Mouse (Mus musculus): ENCODE measurements around the gene Rngtt. TPM values are rescaled to one million over a fixed set of nuclear protein-coding genes. Genes with fewer than 3 reads are reported as not detected.

The Rngtt gene
- polyA plus RNA-seq, 1 experiment = 3.4 TPM

- H3K4me3 ChIP-seq (ENCODE audit: insufficient read depth, low read depth, low read length) = no peak overlapping the region
- 97% methylated on average over 3 of the region's 3 CpGs for WGBS
- H3K27me3 ChIP-seq (replicated peaks; ENCODE audit: control insufficient read depth, insufficient read depth, low read length) = no peaks in the 10 kb centered on the region
- no peaks in the 10 kb centered on the region for H3K4me1 ChIP-seq (ENCODE audit: control insufficient read depth, insufficient read depth, low read length)
- no peak overlapping the region for H3K27ac ChIP-seq (ENCODE audit: insufficient read depth, low read depth, low read length)
- H3K36me3 ChIP-seq (ENCODE audit: control insufficient read depth, insufficient read depth, low read length) = no peaks in the 10 kb centered on the region
- DNase-seq = no peak
- TF ChIP-seq CTCF (conservative IDR thresholded peaks at IDR 0.05; ENCODE audit: insufficient read depth, insufficient read length, low read depth, low read length) (no peak), POLR2A (IDR thresholded peaks at IDR 0.05; ENCODE audit: low read depth, low read length) (no peak)
Measured at GRCm38 (mm10) chr4:33459851-33460250, 149.7 kb downstream of the Rngtt start.

GRCm38 (mm10) chr4:33464432-33464831 is 154.3 kb downstream of the Rngtt start:
- Histone ChIP-seq H3K4me1 (ENCODE audit: control insufficient read depth, insufficient read depth, low read length) (no peaks in the 10 kb centered on the region), H3K27me3 (replicated peaks; ENCODE audit: control insufficient read depth, insufficient read depth, low read length) (no peaks in the 10 kb centered on the region), H3K36me3 (ENCODE audit: control insufficient read depth, insufficient read depth, low read length) (no peaks in the 10 kb centered on the region), H3K4me3 (ENCODE audit: insufficient read depth, low read depth, low read length) (no peak overlapping the region), H3K27ac (ENCODE audit: insufficient read depth, low read depth, low read length) (no peak overlapping the region)
- 89% methylated on average over 1 of the region's 1 CpGs for WGBS
- TF ChIP-seq CTCF (conservative IDR thresholded peaks at IDR 0.05; ENCODE audit: insufficient read depth, insufficient read length, low read depth, low read length) = no peak
- no peak for TF ChIP-seq POLR2A (IDR thresholded peaks at IDR 0.05; ENCODE audit: low read depth, low read length)
- DNase-seq = no peak

- TF ChIP-seq CTCF (conservative IDR thresholded peaks at IDR 0.05; ENCODE audit: insufficient read depth, insufficient read length, low read depth, low read length) (no peak), POLR2A (IDR thresholded peaks at IDR 0.05; ENCODE audit: low read depth, low read length) (no peak)
- Histone ChIP-seq H3K27ac (ENCODE audit: insufficient read depth, low read depth, low read length) (no peak overlapping the region), H3K36me3 (ENCODE audit: control insufficient read depth, insufficient read depth, low read length) (no peaks in the 10 kb centered on the region), H3K27me3 (replicated peaks; ENCODE audit: control insufficient read depth, insufficient read depth, low read length) (no peaks in the 10 kb centered on the region), H3K4me1 (ENCODE audit: control insufficient read depth, insufficient read depth, low read length) (no peaks in the 10 kb centered on the region), H3K4me3 (ENCODE audit: insufficient read depth, low read depth, low read length) (no peak overlapping the region)
- 80% methylated on average over 3 of the region's 3 CpGs for WGBS
- DNase-seq = no peak
Measured at GRCm38 (mm10) chr4:33465871-33466270, 155.8 kb downstream of the Rngtt start.

GRCm38 (mm10) chr4:33466970-33467399 is 156.9 kb downstream of the Rngtt start:
- TF ChIP-seq POLR2A (IDR thresholded peaks at IDR 0.05; ENCODE audit: low read depth, low read length) (no peak), CTCF (conservative IDR thresholded peaks at IDR 0.05; ENCODE audit: insufficient read depth, insufficient read length, low read depth, low read length) (no peak)
- no peak overlapping the region for H3K4me3 ChIP-seq (ENCODE audit: insufficient read depth, low read depth, low read length)
- H3K27me3 ChIP-seq (replicated peaks; ENCODE audit: control insufficient read depth, insufficient read depth, low read length) = no peaks in the 10 kb centered on the region
- no peak overlapping the region for H3K27ac ChIP-seq (ENCODE audit: insufficient read depth, low read depth, low read length)
- WGBS = 73% methylated on average over 2 of the region's 2 CpGs
- H3K4me1 ChIP-seq (ENCODE audit: control insufficient read depth, insufficient read depth, low read length) = no peaks in the 10 kb centered on the region
- no peak for DNase-seq
- no peaks in the 10 kb centered on the region for H3K36me3 ChIP-seq (ENCODE audit: control insufficient read depth, insufficient read depth, low read length)

GRCm38 (mm10) chr4:33467627-33468026 is 157.5 kb downstream of the Rngtt start:
- 68% methylated on average over 1 of the region's 1 CpGs for WGBS
- DNase-seq = no peak
- no peak for TF ChIP-seq CTCF (conservative IDR thresholded peaks at IDR 0.05; ENCODE audit: insufficient read depth, insufficient read length, low read depth, low read length)
- no peak for TF ChIP-seq POLR2A (IDR thresholded peaks at IDR 0.05; ENCODE audit: low read depth, low read length)
- Histone ChIP-seq H3K4me1 (ENCODE audit: control insufficient read depth, insufficient read depth, low read length) (no peaks in the 10 kb centered on the region), H3K4me3 (ENCODE audit: insufficient read depth, low read depth, low read length) (no peak overlapping the region), H3K27ac (ENCODE audit: insufficient read depth, low read depth, low read length) (no peak overlapping the region), H3K27me3 (replicated peaks; ENCODE audit: control insufficient read depth, insufficient read depth, low read length) (no peaks in the 10 kb centered on the region), H3K36me3 (ENCODE audit: control insufficient read depth, insufficient read depth, low read length) (no peaks in the 10 kb centered on the region)

GRCm38 (mm10) chr4:33468151-33468550 is 158.0 kb downstream of the Rngtt start:
- 95% methylated on average over 3 of the region's 3 CpGs for WGBS
- no peaks in the 10 kb centered on the region for H3K27me3 ChIP-seq (replicated peaks; ENCODE audit: control insufficient read depth, insufficient read depth, low read length)
- DNase-seq = no peak

GRCm38 (mm10) chr4:33470671-33471302 is 160.7 kb downstream of the Rngtt start:
- H3K27me3 ChIP-seq (replicated peaks; ENCODE audit: control insufficient read depth, insufficient read depth, low read length) = no peaks in the 10 kb centered on the region
- WGBS = 95% methylated on average over 1 of the region's 1 CpGs
- H3K4me1 ChIP-seq (ENCODE audit: control insufficient read depth, insufficient read depth, low read length) = no peaks in the 10 kb centered on the region
- H3K27ac ChIP-seq (ENCODE audit: insufficient read depth, low read depth, low read length) = no peak overlapping the region
- DNase-seq = no peak
- TF ChIP-seq CTCF (conservative IDR thresholded peaks at IDR 0.05; ENCODE audit: insufficient read depth, insufficient read length, low read depth, low read length) (no peak), POLR2A (IDR thresholded peaks at IDR 0.05; ENCODE audit: low read depth, low read length) (no peak)
- H3K4me3 ChIP-seq (ENCODE audit: insufficient read depth, low read depth, low read length) = no peak overlapping the region
- H3K36me3 ChIP-seq (ENCODE audit: control insufficient read depth, insufficient read depth, low read length) = no peaks in the 10 kb centered on the region

More at GRCm38 (mm10) chr4:33468151-33468550, 158.0 kb downstream of the Rngtt start:
- H3K27ac ChIP-seq (ENCODE audit: insufficient read depth, low read depth, low read length) = no peak overlapping the region
- H3K4me1 ChIP-seq (ENCODE audit: control insufficient read depth, insufficient read depth, low read length) = no peaks in the 10 kb centered on the region
- no peak for TF ChIP-seq POLR2A (IDR thresholded peaks at IDR 0.05; ENCODE audit: low read depth, low read length)
- TF ChIP-seq CTCF (conservative IDR thresholded peaks at IDR 0.05; ENCODE audit: insufficient read depth, insufficient read length, low read depth, low read length) = no peak
- H3K36me3 ChIP-seq (ENCODE audit: control insufficient read depth, insufficient read depth, low read length) = no peaks in the 10 kb centered on the region
- H3K4me3 ChIP-seq (ENCODE audit: insufficient read depth, low read depth, low read length) = no peak overlapping the region

All from kidney, adult 2 months (tissue).